Comparison of ENCODE assay signal across 19 mouse cellular contexts in genomic region chr9:47452752-47453151, GRCm38 (mm10).
A peak's percentile ranks its signal among the peaks of the same experiment; 100 is the strongest.
DNase-seq lines count a peak whose midpoint lies in the region; ATAC-seq lines count a peak whose summit lies in the region.
"Had no signal": no experiment of that assay in that cellular context is flagged by ENCODE, and none has a peak within 500 bp of the region (broad histone marks: within the 10 kb centered on the region; RNA-seq: fewer than 3 reads in every experiment).

No protein-coding gene starts in this region.

- H3K4me3 ChIP-seq in midbrain, embryonic 11.5 days (ENCODE audit: low read depth, low read length): no peak overlapping the region
- H3K4me3 ChIP-seq in midbrain, embryonic 15.5 days: no peak overlapping the region

- H3K9me3 ChIP-seq in midbrain, embryonic 11.5 days (ENCODE audit: control insufficient read depth, low read length): no peaks in the 10 kb centered on the region
- no peaks in the 10 kb centered on the region for H3K9me3 ChIP-seq in midbrain, embryonic 15.5 days

- H3K4me2 ChIP-seq in midbrain, embryonic 11.5 days: no peak overlapping the region
- H3K4me2 ChIP-seq in midbrain, embryonic 15.5 days: no peak overlapping the region

- 70% methylated on average over 4 of the region's 4 CpGs for WGBS in midbrain, embryonic 11.5 days
- 76% methylated on average over 4 of the region's 4 CpGs for WGBS in midbrain, embryonic 15.5 days

- H3K9ac ChIP-seq in midbrain, embryonic 11.5 days (ENCODE audit: low read length): no peak overlapping the region
- H3K9ac ChIP-seq in midbrain, embryonic 15.5 days: no peak overlapping the region

- no peak overlapping the region for H3K27ac ChIP-seq in midbrain, embryonic 11.5 days (ENCODE audit: low read depth, low read length)
- no peak overlapping the region for H3K27ac ChIP-seq in midbrain, embryonic 15.5 days

- no peaks in the 10 kb centered on the region for H3K4me1 ChIP-seq in midbrain, embryonic 11.5 days (ENCODE audit: control insufficient read depth, insufficient read depth, low read length)
- no peaks in the 10 kb centered on the region for H3K4me1 ChIP-seq in midbrain, embryonic 15.5 days

- intact Hi-C loops in heart, postnatal 14 days (cut with DNase I): no loop called here

- H3K27me3 ChIP-seq in midbrain, embryonic 11.5 days (ENCODE audit: control insufficient read depth, insufficient read depth, low read length): no peaks in the 10 kb centered on the region
- no peaks in the 10 kb centered on the region for H3K27me3 ChIP-seq in midbrain, embryonic 15.5 days (replicated peaks)
- H3K27me3 ChIP-seq: CH12.LX, Patski had no signal

- H3K36me3 ChIP-seq in midbrain, embryonic 11.5 days (ENCODE audit: control insufficient read depth, insufficient read depth, low read length): no peaks in the 10 kb centered on the region
- no peaks in the 10 kb centered on the region for H3K36me3 ChIP-seq in midbrain, embryonic 15.5 days (replicated peaks)
- H3K36me3 ChIP-seq: G1E had no signal

- DNase-seq in heart, adult 11 months: peak; percentile 51
- DNase-seq in heart, postnatal 14 days: no peak
- DNase-seq in midbrain, embryonic 11.5 days (ENCODE audit: low spot score, missing footprints): peak; percentile 61
- DNase-seq: adrenal gland, adult 2 months; adrenal gland, adult 8-10 months; adrenal gland, postnatal 10 days; adrenal gland, postnatal 14 days; adrenal gland, postnatal 25 days; adrenal gland, postnatal 36 days; B cell, adult 2 months; cerebellum, adult 11 months; cerebellum, adult 11-12 months; cerebellum, adult 18-20 months had no signal

- ATAC-seq in midbrain, embryonic 11.5 days (ENCODE audit: low FRiP score): no peak
- ATAC-seq in midbrain, embryonic 15.5 days (replicated peaks): no peak
- ATAC-seq: activated CD4-positive, CD25-positive, alpha-beta regulatory T cell, adult 4 months; CD4-positive, CD25-positive, alpha-beta regulatory T cell, adult 4 months; Patski had no signal

Comparison
In these comparisons a context has a peak if more than half of its experiments do, and no peak if none do; other contexts are left out.
1. DNase-seq: peak in heart, adult 11 months (single experiment) and midbrain, embryonic 11.5 days (single experiment); none in heart, postnatal 14 days (0 of 2).